Mouse (Mus musculus): ENCODE results near the gene Clmn.

- TF ChIP-seq CTCF (conservative IDR thresholded peaks at IDR 0.05; ENCODE audit: low read length) (no peak), POU5F1 (IDR thresholded peaks at IDR 0.05; ENCODE audit: borderline replicate concordance, low read length) (no peak), NANOG (IDR thresholded peaks at IDR 0.05; ENCODE audit: borderline replicate concordance, low read length) (no peak)
Observed at GRCm38 (mm10) chr12:104829596-104830282, 35.1 kb downstream of the Clmn start.

All from E14TG2a.4 (cell line).